Mouse (Mus musculus) limb, embryonic 10.5 days (tissue): ENCODE results near the gene Ppp1r2. TPM values are rescaled to one million over a fixed set of nuclear protein-coding genes. Genes with fewer than 3 reads are reported as not detected.

Experiments used
- DNase-seq: peaks from one replicate; pipeline ENCODE4 v3.0.0-alpha.2; 2017; ENCODE audit warnings: low spot score
- H3K27ac ChIP-seq: fragments of 300-500 bp; sonication (generic); 2 replicates; pipeline ENCODE4 v1.5.1; 2016; ENCODE audit warnings: mild to moderate bottlenecking
- H3K27me3 ChIP-seq: fragments of 300-500 bp; sonication (generic); 2 replicates; pipeline ENCODE4 v1.6.1; 2016; ENCODE audit warnings: low read depth, mild to moderate bottlenecking; ENCODE audit not compliant: poor library complexity, severe bottlenecking
- H3K36me3 ChIP-seq: fragments of 300-500 bp; sonication (generic); 2 replicates; pipeline ENCODE4 v1.6.1; 2016; ENCODE audit warnings: mild to moderate bottlenecking, moderate library complexity
- H3K4me1 ChIP-seq: fragments of 300-500 bp; sonication (generic); 2 replicates; pipeline ENCODE4 v1.6.1; 2016
- H3K4me3 ChIP-seq: fragments of 300-500 bp; sonication (generic); 2 replicates; pipeline ENCODE4 v1.5.1; 2016; ENCODE audit warnings: mild to moderate bottlenecking, moderate library complexity
- H3K9me3 ChIP-seq: fragments of 300-500 bp; sonication (generic); replicated peaks from 2 replicates; pipeline ENCODE4 v1.6.1; 2016; ENCODE audit warnings: mild to moderate bottlenecking
- WGBS: fragments of 180-500 bp; shearing (Covaris S2); methylation state at CpG from one replicate; pipeline ENCODE4 v1.1.7; 2016; 5-methylcytosine and 5-hydroxymethylcytosine counted together
- polyA plus RNA-seq: library from polyadenylated mRNA; unstranded; fragments of >200 nt; fragmentation: Nextera tagmentation; extraction: Ambion mirVana; gene quantifications from 2 replicates; pipeline ENCODE4 v1.2.1, GENCODE M21; 2016

The Ppp1r2 gene
- polyA plus RNA-seq, 1 experiment from 2014 or later, result 84.6 TPM

DNA sequence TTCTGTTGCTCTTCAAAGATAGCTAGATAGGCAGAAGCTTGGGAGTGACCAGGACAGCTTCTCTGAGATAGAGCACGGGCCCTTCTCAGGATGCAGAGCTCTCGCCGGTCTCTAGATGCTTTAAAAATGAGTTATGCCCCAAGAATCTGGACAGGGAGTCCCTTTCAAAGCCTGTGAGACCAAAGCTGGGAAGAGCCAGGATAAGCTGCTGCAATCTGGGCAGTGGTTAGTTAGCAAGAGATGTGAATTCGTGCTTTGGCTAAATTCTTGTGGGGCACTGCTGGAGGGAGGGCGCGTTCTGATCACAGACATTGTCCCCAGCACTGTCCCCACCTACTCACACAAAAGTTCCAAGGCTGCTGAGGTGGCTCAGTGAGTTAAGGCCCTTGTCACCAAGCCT is 3.5 kb upstream of the Ppp1r2 start:
- 66% methylated on average over 6 of the region's 6 CpGs for WGBS
- H3K27ac ChIP-seq, result no peak overlapping the region
- peaks cover 13% of the 10 kb centered on the region for H3K4me1 ChIP-seq

DNA sequence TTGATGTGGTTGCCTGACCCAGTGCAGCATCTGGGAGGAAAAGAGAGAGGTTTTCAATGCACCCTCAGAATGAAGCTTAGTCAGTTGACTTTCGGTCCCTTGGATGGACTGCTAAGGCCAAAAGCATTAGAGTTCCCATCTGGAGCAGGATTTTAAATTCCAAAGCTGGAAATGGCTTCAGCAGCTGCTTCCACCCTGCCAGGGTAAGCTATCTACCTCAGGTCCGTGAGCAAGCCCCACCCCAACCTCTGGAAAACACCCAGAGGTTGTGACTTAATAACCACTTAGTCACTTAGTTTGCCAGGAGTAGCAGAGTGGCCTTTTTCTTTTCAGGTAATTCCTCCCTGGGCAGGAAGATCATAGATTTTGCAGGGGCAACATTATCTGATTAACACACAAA is 3.0 kb upstream of the Ppp1r2 start:
- 64% methylated on average over 2 of the region's 2 CpGs for whole genome bisulfite sequencing
- Histone ChIP-seq H3K4me1 (peaks cover 18% of the 10 kb centered on the region), H3K36me3 (no peaks in the 10 kb centered on the region), H3K27me3 (no peaks in the 10 kb centered on the region), H3K9me3 (no peaks in the 10 kb centered on the region), H3K27ac (no peak overlapping the region), H3K4me3 (no peak overlapping the region)
- DNase-seq, result no peak

More for the DNA sequence above, 3.5 kb upstream of the Ppp1r2 start:
- H3K36me3 ChIP-seq, result no peaks in the 10 kb centered on the region
- DNase-seq, result no peak
- no peak overlapping the region for H3K4me3 ChIP-seq
- no peaks in the 10 kb centered on the region for H3K27me3 ChIP-seq
- H3K9me3 ChIP-seq, result no peaks in the 10 kb centered on the region

DNA sequence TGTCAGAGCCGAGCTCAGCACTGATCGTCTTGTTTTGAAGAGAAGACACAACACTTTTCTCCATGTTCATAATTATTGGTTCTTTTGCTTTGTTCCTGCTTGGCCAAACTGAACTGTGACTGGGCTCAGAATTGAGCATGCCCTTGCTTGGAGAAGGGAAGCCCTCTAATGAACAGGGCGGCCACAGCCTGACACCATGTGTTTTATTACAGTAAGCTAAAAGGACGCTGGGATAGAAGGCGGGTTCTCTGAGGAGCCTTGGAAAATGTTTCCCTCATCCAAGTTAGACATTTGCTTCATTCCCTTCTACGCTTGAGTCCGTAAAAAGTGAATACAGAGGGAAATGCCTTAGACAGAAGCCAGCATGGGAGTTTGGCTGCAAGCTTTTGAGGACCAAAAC is 1.9 kb upstream of the Ppp1r2 start:
- DNase-seq, result no peak
- no peaks in the 10 kb centered on the region for H3K27me3 ChIP-seq
- H3K9me3 ChIP-seq, result no peaks in the 10 kb centered on the region
- no peak overlapping the region; the same call in 1 of the 2 replicates for H3K27ac ChIP-seq
- peaks cover 9% of the 10 kb centered on the region for H3K36me3 ChIP-seq
- 82% methylated on average over 7 of the region's 7 CpGs for WGBS
- H3K4me1 ChIP-seq, result peaks cover 27% of the 10 kb centered on the region
- no peak overlapping the region for H3K4me3 ChIP-seq

DNA sequence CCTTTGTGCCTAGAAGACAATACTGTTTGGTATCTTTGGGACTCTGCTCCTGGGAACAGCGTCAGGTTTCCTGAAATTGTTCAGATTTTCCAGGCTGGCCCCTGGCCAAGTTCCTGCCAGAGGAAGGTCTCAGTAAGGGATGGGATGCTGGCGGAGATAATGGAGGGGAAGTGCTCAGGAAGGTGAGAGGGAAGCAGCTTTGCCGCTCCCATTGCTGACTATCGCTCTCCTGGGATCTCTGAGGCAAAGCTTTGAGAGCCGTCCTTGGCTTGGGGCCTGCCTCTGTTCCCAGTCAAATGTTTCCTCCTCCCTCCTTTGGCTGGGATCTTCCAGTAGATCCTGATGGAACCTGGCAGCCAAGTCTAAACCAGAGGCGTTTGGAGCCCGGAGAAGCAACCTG is 1.5 kb upstream of the Ppp1r2 start:
- H3K27ac ChIP-seq, result no peak overlapping the region; the same call in 1 of the 2 replicates
- peaks cover 27% of the 10 kb centered on the region for H3K4me1 ChIP-seq
- peaks cover 13% of the 10 kb centered on the region for H3K36me3 ChIP-seq
- 74% methylated on average over 7 of the region's 7 CpGs for WGBS
- no peaks in the 10 kb centered on the region for H3K9me3 ChIP-seq
- no peaks in the 10 kb centered on the region for H3K27me3 ChIP-seq
- DNase-seq, result no peak
- no peak overlapping the region for H3K4me3 ChIP-seq

DNA sequence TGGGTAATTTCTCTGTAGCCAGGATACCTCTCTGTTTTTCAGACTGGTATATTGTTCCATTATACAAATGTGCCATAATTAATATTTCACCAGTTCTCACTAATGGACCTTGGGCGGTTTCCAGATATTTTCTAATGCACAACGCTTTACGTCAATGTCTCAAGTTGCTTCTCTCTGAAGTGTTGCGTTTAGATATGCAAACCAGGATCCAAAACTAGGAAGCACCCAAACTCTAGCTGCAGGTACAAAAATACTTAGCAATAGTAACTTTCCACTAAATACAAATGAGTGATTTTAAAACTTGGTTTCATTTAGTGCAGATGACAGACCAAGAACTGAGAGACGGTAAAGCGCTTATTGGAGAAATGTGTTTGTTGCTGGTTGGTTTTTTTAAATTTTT is 993 bp downstream of the Ppp1r2 start:
- Histone ChIP-seq H3K27ac (peak overlapping the region; percentile 97), H3K27me3 (no peaks in the 10 kb centered on the region), H3K9me3 (no peaks in the 10 kb centered on the region), H3K36me3 (peaks cover 29% of the 10 kb centered on the region), H3K4me1 (peaks cover 27% of the 10 kb centered on the region), H3K4me3 (peak overlapping the region; percentile 84)
- DNase-seq, result no peak
- WGBS, result 14% methylated on average over 6 of the region's 6 CpGs

DNA sequence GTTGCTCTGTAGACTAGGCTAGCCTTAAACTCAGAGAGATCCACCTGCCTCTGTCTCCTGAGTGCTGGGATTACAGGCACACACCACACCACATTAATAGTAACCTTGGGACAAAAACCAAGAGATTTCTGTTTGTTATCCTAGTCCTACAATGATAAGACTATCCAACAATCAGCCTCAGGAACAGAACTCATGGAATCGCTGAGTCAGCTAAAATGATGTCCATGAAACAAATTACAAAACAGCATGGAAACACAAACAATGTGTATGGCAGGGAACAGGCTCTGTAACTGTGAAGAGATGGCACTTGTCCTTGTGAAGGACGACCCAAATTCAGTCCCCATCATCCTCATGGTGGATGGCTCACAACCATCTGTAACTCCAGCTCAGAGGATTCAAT is 8.4 kb downstream of the Ppp1r2 start:
- peaks cover 74% of the 10 kb centered on the region for H3K36me3 ChIP-seq
- no peak overlapping the region for H3K4me3 ChIP-seq

DNA sequence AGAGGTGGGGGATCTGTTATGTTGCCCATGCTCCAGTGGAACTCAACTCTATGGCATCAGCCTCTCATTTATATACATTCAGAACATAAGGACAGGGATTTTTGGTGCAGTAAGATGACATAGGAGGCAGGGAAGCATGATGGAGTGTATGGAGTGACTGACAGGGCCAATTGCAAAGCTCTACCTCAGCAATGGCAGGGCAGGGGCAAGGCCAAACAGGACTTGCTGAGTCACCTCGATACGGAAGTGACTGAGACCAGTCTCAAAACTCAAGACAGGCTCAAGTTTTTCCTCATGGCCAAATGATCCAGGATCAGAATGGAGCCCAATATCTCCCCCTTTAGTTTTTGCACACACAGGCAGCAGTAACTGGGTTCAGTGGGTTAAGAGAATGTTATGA is 18.9 kb downstream of the Ppp1r2 start:
- no peaks in the 10 kb centered on the region for H3K27me3 ChIP-seq
- no peak overlapping the region for H3K4me3 ChIP-seq
- no peak overlapping the region for H3K27ac ChIP-seq
- no peak for DNase-seq
- 95% methylated on average over 2 of the region's 2 CpGs for WGBS
- H3K9me3 ChIP-seq, result no peaks in the 10 kb centered on the region
- H3K4me1 ChIP-seq, result no peaks in the 10 kb centered on the region
- peaks cover 82% of the 10 kb centered on the region for H3K36me3 ChIP-seq

More for the DNA sequence above, 8.4 kb downstream of the Ppp1r2 start:
- DNase-seq, result no peak
- no peaks in the 10 kb centered on the region for H3K27me3 ChIP-seq
- H3K9me3 ChIP-seq, result no peaks in the 10 kb centered on the region
- 91% methylated on average over 2 of the region's 2 CpGs for WGBS
- no peaks in the 10 kb centered on the region for H3K4me1 ChIP-seq
- H3K27ac ChIP-seq, result no peak overlapping the region

DNA sequence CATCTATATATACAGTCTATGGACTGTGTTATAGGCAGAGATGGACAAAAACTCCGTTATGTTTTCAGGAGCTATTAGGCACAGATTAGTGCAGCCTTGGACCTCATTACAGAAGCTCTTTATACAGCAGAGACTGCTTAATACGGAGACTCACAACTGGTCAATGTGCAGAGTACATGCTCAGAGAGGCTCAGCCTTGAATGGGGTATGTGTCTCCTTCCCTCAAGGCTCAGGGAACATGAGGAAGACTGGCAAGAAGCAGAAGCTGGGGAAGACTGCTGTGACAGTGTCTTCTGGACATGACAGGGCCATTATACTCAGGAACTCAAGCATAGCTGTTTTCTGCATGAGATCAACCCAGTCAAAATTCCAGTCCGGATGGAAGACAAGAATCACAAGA is 19.4 kb downstream of the Ppp1r2 start:
- no peak overlapping the region for H3K4me3 ChIP-seq
- DNase-seq, result no peak
- H3K9me3 ChIP-seq, result no peaks in the 10 kb centered on the region
- no peak overlapping the region for H3K27ac ChIP-seq
- H3K27me3 ChIP-seq, result no peaks in the 10 kb centered on the region
- no peaks in the 10 kb centered on the region for H3K4me1 ChIP-seq
- 90% methylated on average over 3 of the region's 3 CpGs for WGBS
- H3K36me3 ChIP-seq, result peaks cover 78% of the 10 kb centered on the region

DNA sequence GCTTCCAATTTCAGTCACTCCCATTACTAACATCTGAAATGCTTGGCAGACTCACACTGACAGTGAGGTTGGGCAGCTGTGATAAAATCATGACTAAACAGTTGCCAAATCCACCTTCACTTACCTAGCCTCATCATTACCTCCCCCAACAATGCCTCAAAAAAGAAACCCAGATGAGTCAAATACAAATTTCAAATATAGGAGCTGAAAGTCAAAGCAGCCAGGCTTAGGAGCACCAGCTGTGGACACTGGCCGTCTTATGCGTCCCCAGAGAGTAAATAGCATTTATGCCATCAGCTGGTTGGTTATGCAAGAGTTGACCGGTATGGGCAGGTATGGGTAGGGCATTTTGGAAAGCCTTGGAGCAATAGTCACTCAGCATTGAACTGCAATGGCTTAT is 25.7 kb downstream of the Ppp1r2 start:
- 89% methylated on average over 3 of the region's 3 CpGs for WGBS
- no peak overlapping the region for H3K4me3 ChIP-seq
- no peak for DNase-seq
- no peaks in the 10 kb centered on the region for H3K27me3 ChIP-seq
- no peaks in the 10 kb centered on the region for H3K4me1 ChIP-seq
- H3K27ac ChIP-seq, result no peak overlapping the region
- no peaks in the 10 kb centered on the region for H3K9me3 ChIP-seq
- H3K36me3 ChIP-seq, result peaks cover 15% of the 10 kb centered on the region

DNA sequence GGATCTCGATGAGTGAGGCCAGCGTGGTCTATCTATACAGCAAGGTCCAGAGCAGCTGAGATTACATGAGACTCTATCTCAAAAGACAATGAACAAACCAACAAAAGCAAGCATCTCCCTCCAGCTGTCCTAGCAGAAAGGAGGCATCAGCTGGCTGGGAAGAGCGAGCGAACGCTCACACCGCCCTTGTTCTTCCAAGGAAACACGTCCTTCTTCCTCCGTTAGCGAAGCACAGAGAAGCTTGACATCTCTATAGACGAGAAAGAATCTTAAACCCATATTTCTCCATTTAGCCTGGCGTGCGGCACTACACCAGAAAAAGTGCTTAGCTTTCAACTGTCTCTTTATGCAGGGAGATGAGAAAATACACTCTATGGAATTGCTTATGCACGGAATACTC is 26.4 kb downstream of the Ppp1r2 start:
- no peak for DNase-seq
- Histone ChIP-seq H3K36me3 (peaks cover 12% of the 10 kb centered on the region), H3K27me3 (no peaks in the 10 kb centered on the region), H3K9me3 (no peaks in the 10 kb centered on the region), H3K4me3 (no peak overlapping the region), H3K4me1 (no peaks in the 10 kb centered on the region), H3K27ac (no peak overlapping the region)
- 93% methylated on average over 13 of the region's 13 CpGs for WGBS

DNA sequence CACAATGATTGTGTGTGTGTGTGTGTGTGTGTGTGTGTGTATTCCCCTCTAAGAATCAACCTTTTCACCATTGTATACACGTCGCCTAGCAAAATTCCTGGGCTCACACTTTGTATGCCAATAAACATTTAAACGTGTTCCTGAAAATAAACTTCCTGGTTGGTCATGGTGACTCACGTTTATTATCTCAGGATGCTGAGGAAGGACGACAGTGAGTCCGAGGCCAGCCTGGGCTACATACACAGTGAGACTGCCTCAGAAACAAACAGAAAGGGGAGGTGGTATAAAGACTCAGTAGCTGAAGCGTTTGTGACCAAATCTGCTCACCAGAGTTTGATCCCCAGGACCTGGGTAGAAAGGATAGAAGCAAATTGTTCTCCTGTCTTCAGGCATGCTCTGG is 27.6 kb downstream of the Ppp1r2 start:
- H3K4me1 ChIP-seq, result no peaks in the 10 kb centered on the region
- no peak for DNase-seq
- no peak overlapping the region for H3K4me3 ChIP-seq
- 85% methylated on average over 7 of the region's 7 CpGs for WGBS
- H3K27me3 ChIP-seq, result no peaks in the 10 kb centered on the region
- peaks cover 6% of the 10 kb centered on the region for H3K36me3 ChIP-seq
- H3K27ac ChIP-seq, result no peak overlapping the region
- H3K9me3 ChIP-seq, result no peaks in the 10 kb centered on the region

DNA sequence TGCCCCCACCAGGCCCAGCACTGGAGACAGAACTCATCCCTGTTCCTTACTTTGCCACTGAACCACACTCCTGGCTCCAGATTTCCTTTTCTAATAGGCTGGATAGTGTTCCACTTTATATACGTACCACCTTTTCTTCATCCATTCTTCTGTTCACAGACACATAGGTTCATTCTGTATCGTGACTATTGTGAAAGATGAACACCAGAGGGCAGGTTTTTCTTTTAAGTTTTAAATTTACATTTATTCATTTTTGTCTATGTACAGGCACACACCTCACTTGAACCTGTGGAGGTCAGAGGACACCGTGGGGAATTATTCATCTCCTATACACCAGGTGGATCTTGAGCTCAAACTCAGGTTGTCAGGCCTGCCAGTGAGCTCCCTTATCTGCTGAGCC is 31.0 kb downstream of the Ppp1r2 start:
- H3K27ac ChIP-seq, result no peak overlapping the region

DNA sequence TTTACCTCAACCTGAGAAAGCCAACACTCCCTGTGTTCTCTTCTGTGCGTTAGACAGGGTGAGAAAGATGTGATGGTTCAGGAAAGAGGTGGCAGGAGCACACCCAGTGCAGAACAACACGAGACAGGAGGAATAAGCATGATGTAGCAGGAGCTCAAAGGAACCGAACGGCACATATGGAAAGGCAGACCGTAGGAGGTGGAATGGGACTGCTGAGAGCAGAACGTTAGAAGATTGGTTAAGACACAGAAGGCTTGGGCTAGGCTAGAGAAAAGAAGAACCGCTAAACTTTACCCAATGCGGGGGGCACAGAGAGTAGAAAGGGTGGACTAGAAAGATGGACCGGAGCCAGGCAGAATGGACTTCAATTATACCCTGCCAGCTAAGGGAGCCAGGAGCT is 33.6 kb downstream of the Ppp1r2 start:
- DNase-seq, result no peak
- WGBS, result 89% methylated on average over 9 of the region's 9 CpGs
- no peaks in the 10 kb centered on the region for H3K27me3 ChIP-seq

More for the DNA sequence above, 31.0 kb downstream of the Ppp1r2 start:
- no peak for DNase-seq
- Histone ChIP-seq H3K4me3 (no peak overlapping the region), H3K9me3 (no peaks in the 10 kb centered on the region), H3K4me1 (no peaks in the 10 kb centered on the region), H3K36me3 (no peaks in the 10 kb centered on the region), H3K27me3 (no peaks in the 10 kb centered on the region)
- 84% methylated on average over 3 of the region's 3 CpGs for WGBS

DNA sequence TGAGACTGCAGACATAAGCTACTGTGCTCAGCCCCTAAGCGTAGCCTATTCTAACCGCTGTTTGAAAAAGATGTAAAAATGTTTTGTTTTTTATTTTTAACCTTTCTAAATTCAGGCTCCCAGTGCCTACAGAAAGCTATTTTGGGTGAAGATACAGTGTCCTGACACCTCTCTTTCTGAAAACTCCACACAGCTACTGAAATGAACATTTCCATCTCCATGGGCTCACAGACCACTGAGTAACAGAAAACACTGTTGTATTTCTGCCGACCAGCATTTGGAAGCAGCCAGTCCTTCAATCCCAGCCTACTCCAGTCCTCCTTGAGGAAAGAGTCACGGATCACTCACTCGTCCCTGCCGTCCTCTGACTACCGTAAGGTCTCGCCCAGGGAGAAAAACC is 34.5 kb downstream of the Ppp1r2 start:
- Histone ChIP-seq H3K4me1 (peaks cover 13% of the 10 kb centered on the region), H3K27me3 (no peaks in the 10 kb centered on the region), H3K27ac (no peak overlapping the region), H3K36me3 (no peaks in the 10 kb centered on the region), H3K9me3 (no peaks in the 10 kb centered on the region), H3K4me3 (no peak overlapping the region)
- DNase-seq, result no peak
- 95% methylated on average over 8 of the region's 8 CpGs for WGBS

More for the DNA sequence above, 33.6 kb downstream of the Ppp1r2 start:
- H3K36me3 ChIP-seq, result no peaks in the 10 kb centered on the region
- no peak overlapping the region for H3K4me3 ChIP-seq
- H3K9me3 ChIP-seq, result no peaks in the 10 kb centered on the region
- H3K27ac ChIP-seq, result no peak overlapping the region
- 0 out of 2 replicates have a peak, but pooled peaks cover 6% of the 10 kb centered on the region for H3K4me1 ChIP-seq
